Comparison of ENCODE assay signal across 16 mouse cellular contexts in genomic region chr7:28894942-28895341, GRCm38 (mm10). TPM values are rescaled to one million over a fixed set of nuclear protein-coding genes. Genes with fewer than 3 reads are reported as not detected.
A peak's percentile ranks its signal among the peaks of the same experiment; 100 is the strongest.
DNase-seq lines count a peak whose midpoint lies in the region; ATAC-seq and TF ChIP-seq lines count a peak whose summit lies in the region.
"Had no signal": no experiment of that assay in that cellular context is flagged by ENCODE, and none has a peak within 500 bp of the region (broad histone marks: within the 10 kb centered on the region; RNA-seq: fewer than 3 reads in every experiment).

No protein-coding gene starts in this region.

- intact Hi-C loops in heart, adult 2 months (cut with DNase I) = loop anchor here (10.0 kb wide), 1 partner anchor 140 kb away; no protein-coding TSS in a partner anchor
- intact Hi-C loops in heart, postnatal 25 days (cut with DNase I) = loop anchor here (5.0 kb wide), 1 partner anchor 142 kb away; no protein-coding TSS in a partner anchor
- intact Hi-C loops in left cerebral cortex, adult 2 months (cut with DNase I) = no loop called here

- TF ChIP-seq EP300 in heart, adult 2 months (IDR thresholded peaks at IDR 0.05; ENCODE audit: insufficient read depth, low read depth, low read length) = 0 out of 2 replicates have a peak, but pooled peaks have one; percentile 30

- 28% methylated on average over 5 of the region's 5 CpGs for WGBS in heart, adult 2 months
- 34% methylated on average over 5 of the region's 5 CpGs for WGBS in liver, embryonic 13.5 days (ENCODE audit: insufficient replicate concordance)

- H3K9me3 ChIP-seq in liver, embryonic 13.5 days (replicated peaks) = no peaks in the 10 kb centered on the region
- H3K9me3 ChIP-seq: G1E; limb, embryonic 15.5 days had no signal

- no peaks in the 10 kb centered on the region for H3K36me3 ChIP-seq in heart, adult 2 months (ENCODE audit: control insufficient read depth, insufficient read depth, low read length)
- H3K36me3 ChIP-seq in liver, embryonic 13.5 days = peaks cover 89% of the 10 kb centered on the region

- no peak for DNase-seq in heart, adult 2 months
- DNase-seq in heart, postnatal 25 days (ENCODE audit: low spot score) = no peak
- DNase-seq in ovary, postnatal 36 days (ENCODE audit: low spot score) = peak; percentile 52
- no peak for DNase-seq in ovary, postnatal 10 days (ENCODE audit: low spot score)
- no peak for DNase-seq in liver, embryonic 13.5 days
- DNase-seq in gastrocnemius, postnatal 4 days (ENCODE audit: low spot score in 2 of 2) = no peak
- no peak for DNase-seq in left cerebral cortex, adult 2 months (ENCODE audit: extremely low spot score in 1 of 2, low spot score in 2 of 2)
- no peak for DNase-seq in adrenal gland, postnatal 25 days
- DNase-seq: B cell, adult 2 months; cerebellum, adult 9-11 months; retina, postnatal 1 day; thymus, adult 2 months had no signal

- no peak overlapping the region for H3K4me2 ChIP-seq in liver, embryonic 13.5 days
- H3K4me2 ChIP-seq: limb, embryonic 15.5 days had no signal

- peak; percentile 44 for ATAC-seq in liver, embryonic 13.5 days (ENCODE audit: low read depth)
- ATAC-seq: activated CD4-positive, CD25-positive, alpha-beta regulatory T cell, adult 4 months had no signal

- TF ChIP-seq CTCF in heart, adult 2 months (IDR thresholded peaks at IDR 0.05) = no peak
- no peak for TF ChIP-seq CTCF in left cerebral cortex, adult 2 months (IDR thresholded peaks at IDR 0.05)

- H3K4me3 ChIP-seq in heart, adult 2 months = no peak overlapping the region
- no peak overlapping the region for H3K4me3 ChIP-seq in liver, embryonic 13.5 days (replicated peaks)
- no peak overlapping the region for H3K4me3 ChIP-seq in left cerebral cortex, adult 2 months
- H3K4me3 ChIP-seq: limb, embryonic 15.5 days had no signal

- H3K79me2 ChIP-seq in heart, adult 2 months (replicated peaks; ENCODE audit: control insufficient read depth, insufficient read depth, low read length) = no peaks in the 10 kb centered on the region

- no peak overlapping the region for H3K9ac ChIP-seq in heart, adult 2 months (ENCODE audit: low read depth, low read length)
- H3K9ac ChIP-seq in liver, embryonic 13.5 days = no peak overlapping the region; the same call in 1 of the 2 replicates
- H3K9ac ChIP-seq: limb, embryonic 15.5 days had no signal

- no peaks in the 10 kb centered on the region for H3K4me1 ChIP-seq in heart, adult 2 months (ENCODE audit: control insufficient read depth, insufficient read depth, low read length)
- peaks cover 12% of the 10 kb centered on the region for H3K4me1 ChIP-seq in liver, embryonic 13.5 days (replicated peaks)

- H3K27ac ChIP-seq in heart, adult 2 months = peak overlapping the region; percentile 26; the same call in 1 of the 2 replicates
- H3K27ac ChIP-seq in liver, embryonic 13.5 days = 0 out of 2 replicates have a peak overlapping the region, but pooled peaks have one; percentile 9
- no peak overlapping the region for H3K27ac ChIP-seq in left cerebral cortex, adult 2 months
- H3K27ac ChIP-seq: limb, embryonic 15.5 days had no signal

- no peak for TF ChIP-seq POLR2A in heart, adult 2 months (IDR thresholded peaks at IDR 0.05; ENCODE audit: insufficient read depth, low read depth, low read length)

- no peaks in the 10 kb centered on the region for H3K27me3 ChIP-seq in heart, adult 2 months (ENCODE audit: control insufficient read depth, insufficient read depth, low read length)
- peaks cover 6% of the 10 kb centered on the region for H3K27me3 ChIP-seq in liver, embryonic 13.5 days

RNA-seq across cellular contexts. Expression of gene Capn12, which starts 13.7 kb away (rescaled TPM):
- total RNA-seq in heart, adult 2 months (2021) = under 1 TPM; 0.23 to 0.39 TPM
- polyA plus RNA-seq in heart, adult 2 months (2012; rRNA removed) = 0.49 and 0.61 TPM in 2 replicates
- under 1 TPM; 0.08 to 0.22 TPM for total RNA-seq in heart, postnatal 25 days (2021)
- 0.09 and 0.13 TPM in 2 replicates for polyA plus RNA-seq in liver, embryonic 13.5 days (2015; fragmentation: Nextera tagmentation; extraction: Ambion mirVana)
- total RNA-seq in gastrocnemius, postnatal 4 days (2021) = under 1 TPM; 0.10 to 0.20 TPM
- 1 to 10 TPM; 1.5 to 2.0 TPM for total RNA-seq in left cerebral cortex, adult 2 months (2021)
- total RNA-seq in adrenal gland, postnatal 25 days (2021) = 0.21 TPM in 1 of 2 replicates, not detected in the other

RNA-seq across cellular contexts. Expression of gene Lgals7, which starts 31.3 kb away (rescaled TPM):
- under 1 TPM in 1 of 2 experiments, not detected in 1; 0.61 TPM for total RNA-seq in heart, adult 2 months (2021)
- 1.6 and 4.0 TPM in 2 replicates for polyA plus RNA-seq in heart, adult 2 months (2012; rRNA removed)
- 1 to 10 TPM; 1.8 to 1.9 TPM for total RNA-seq in heart, postnatal 25 days (2021)
- polyA plus RNA-seq in liver, embryonic 13.5 days (2015; fragmentation: Nextera tagmentation; extraction: Ambion mirVana) = 0.44 TPM in 1 of 2 replicates, not detected in the other
- 1 to 10 TPM in 1 of 2 experiments, under 1 TPM in 1; 0.52 to 2.3 TPM for total RNA-seq in gastrocnemius, postnatal 4 days (2021)
- total RNA-seq in left cerebral cortex, adult 2 months (2021) = under 1 TPM in 1 of 2 experiments, not detected in 1; 0.49 TPM
- total RNA-seq in adrenal gland, postnatal 25 days (2021) = not detected in 2 replicates
- total RNA-seq: layer of hippocampus, postnatal 25 days had no signal
